Mouse (Mus musculus) embryonic facial prominence, embryonic 14.5 days (tissue): ENCODE measurements around the gene Nsmf. TPM values are rescaled to one million over a fixed set of nuclear protein-coding genes. Genes with fewer than 3 reads are reported as not detected.
A peak's percentile ranks its signal among the peaks of the same experiment; 100 is the strongest.

Experiments
- ATAC-seq: fragments of 200-750 bp; cut with Nextera tagmentation; 2 replicates; pipeline ENCODE4 v1.8.0; 2017; ENCODE audit warnings: low read depth, moderate number of reproducible peaks, moderate TSS enrichment
- DNase-seq: peaks from one replicate; pipeline ENCODE4 v3.0.0-alpha.2; 2015; ENCODE audit warnings: low spot score
- H3K27ac ChIP-seq: fragments of 300-500 bp; sonication (generic); replicated peaks from 2 replicates; pipeline ENCODE4 v1.5.1; 2014; ENCODE audit warnings: low read depth, mild to moderate bottlenecking, low read length, moderate library complexity
- H3K27me3 ChIP-seq: fragments of 300-500 bp; sonication (generic); replicated peaks from 2 replicates; pipeline ENCODE4 v1.6.1; 2014; ENCODE audit warnings: low read length; ENCODE audit not compliant: control insufficient read depth, insufficient read depth
- H3K36me3 ChIP-seq: fragments of 300-500 bp; sonication (generic); 2 replicates; pipeline ENCODE4 v1.6.1; 2014; ENCODE audit warnings: low read length, mixed read lengths; ENCODE audit not compliant: control insufficient read depth, insufficient read depth
- H3K4me1 ChIP-seq: fragments of 300-500 bp; sonication (generic); 2 replicates; pipeline ENCODE4 v1.6.1; 2014; ENCODE audit warnings: antibody characterized with exemption, low read length; ENCODE audit not compliant: control insufficient read depth, insufficient read depth
- H3K4me2 ChIP-seq: fragments of 300-500 bp; sonication (generic); 2 replicates; pipeline ENCODE4 v1.6.1; 2014; ENCODE audit warnings: low read depth, mild to moderate bottlenecking, low read length, moderate library complexity, mixed read lengths
- H3K4me3 ChIP-seq: fragments of 300-500 bp; sonication (generic); 2 replicates; pipeline ENCODE4 v1.5.1; 2014; ENCODE audit warnings: low read depth, mild to moderate bottlenecking, low read length
- H3K9ac ChIP-seq: fragments of 300-500 bp; sonication (generic); 2 replicates; pipeline ENCODE4 v1.6.1; 2014; ENCODE audit warnings: low read depth, mild to moderate bottlenecking, low read length, moderate library complexity, mixed read lengths
- H3K9me3 ChIP-seq: fragments of 300-500 bp; sonication (generic); 2 replicates; pipeline ENCODE4 v1.6.1; 2016; ENCODE audit warnings: low read length; ENCODE audit not compliant: control insufficient read depth
- WGBS: fragments of 180-500 bp; shearing (Covaris S2); extraction: QIAGEN DNeasy Blood & Tissue Kit; methylation state at CpG from one replicate; pipeline ENCODE4 v1.1.7; 2014; 5-methylcytosine and 5-hydroxymethylcytosine counted together
- polyA plus RNA-seq: library from polyadenylated mRNA; unstranded; fragments of >200 nt; fragmentation: Nextera tagmentation; extraction: Ambion mirVana; gene quantifications from 2 replicates; pipeline ENCODE4 v1.2.1, GENCODE M21; 2014

Gene Nsmf
- polyA plus RNA-seq, 1 experiment from 2014 or later, result 55.5 TPM

DNA sequence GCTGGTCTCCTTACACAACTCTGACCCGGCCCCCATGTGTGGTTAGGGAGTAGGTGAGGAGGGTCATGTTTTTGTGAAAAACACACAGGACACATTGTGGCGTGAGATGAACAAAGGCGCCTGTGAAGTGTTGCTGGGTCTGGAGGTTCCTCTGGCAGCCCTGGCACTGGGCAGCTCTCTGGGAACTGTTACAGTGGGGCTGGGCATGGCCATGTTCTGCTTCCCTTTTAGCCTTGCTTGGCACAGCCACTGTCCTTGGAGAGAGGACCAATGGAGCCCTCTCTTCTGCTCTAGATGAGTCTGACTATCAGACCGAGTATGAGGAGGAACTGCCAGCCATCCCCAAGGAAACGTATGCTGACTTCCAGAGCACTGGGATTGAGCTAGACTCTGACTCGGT, 1.1 kb upstream of the Nsmf start:
- peaks cover 12% of the 10 kb centered on the region; the same call in 1 of the 2 replicates for H3K36me3 ChIP-seq
- H3K27ac ChIP-seq, result no peak overlapping the region
- DNase-seq (no peak), ATAC-seq (no peak)
- no peaks in the 10 kb centered on the region for H3K27me3 ChIP-seq
- H3K9ac ChIP-seq, result no peak overlapping the region
- no peak overlapping the region for H3K4me3 ChIP-seq
- no peak overlapping the region for H3K4me2 ChIP-seq
- peaks cover 11% of the 10 kb centered on the region for H3K4me1 ChIP-seq
- 91% methylated on average over 6 of the region's 6 CpGs for WGBS
- H3K9me3 ChIP-seq, result no peaks in the 10 kb centered on the region

DNA sequence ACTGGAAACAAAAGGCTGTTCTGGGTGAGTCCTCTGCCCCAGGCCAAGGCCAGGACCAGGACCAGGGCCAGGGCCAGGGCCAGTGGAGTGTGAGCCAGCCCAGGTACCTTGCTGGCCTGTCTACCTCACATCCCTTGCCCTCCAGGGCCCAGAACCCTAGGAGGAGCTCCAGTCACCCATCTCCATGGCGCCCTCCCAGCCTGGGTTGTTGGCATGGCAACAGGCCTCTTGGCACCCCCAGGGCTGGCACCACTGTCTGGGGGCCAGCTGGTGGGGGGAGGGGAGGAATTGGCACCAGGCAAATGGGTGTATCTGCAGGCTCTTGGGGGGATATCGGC, 882 bp downstream of the Nsmf start:
- H3K27me3 ChIP-seq, result no peaks in the 10 kb centered on the region
- ATAC-seq (peak; percentile 48; the same call in 1 of the 2 replicates), DNase-seq (peak; percentile 22)
- peaks cover 11% of the 10 kb centered on the region for H3K4me1 ChIP-seq
- H3K4me3 ChIP-seq, result peak overlapping the region; percentile 70
- H3K36me3 ChIP-seq, result peaks cover 21% of the 10 kb centered on the region
- H3K9ac ChIP-seq, result peak overlapping the region; percentile 79
- H3K4me2 ChIP-seq, result peak overlapping the region; percentile 74
- whole genome bisulfite sequencing, result 75% methylated on average over 1 of the region's 2 CpGs
- H3K27ac ChIP-seq, result no peak overlapping the region
- no peaks in the 10 kb centered on the region for H3K9me3 ChIP-seq

DNA sequence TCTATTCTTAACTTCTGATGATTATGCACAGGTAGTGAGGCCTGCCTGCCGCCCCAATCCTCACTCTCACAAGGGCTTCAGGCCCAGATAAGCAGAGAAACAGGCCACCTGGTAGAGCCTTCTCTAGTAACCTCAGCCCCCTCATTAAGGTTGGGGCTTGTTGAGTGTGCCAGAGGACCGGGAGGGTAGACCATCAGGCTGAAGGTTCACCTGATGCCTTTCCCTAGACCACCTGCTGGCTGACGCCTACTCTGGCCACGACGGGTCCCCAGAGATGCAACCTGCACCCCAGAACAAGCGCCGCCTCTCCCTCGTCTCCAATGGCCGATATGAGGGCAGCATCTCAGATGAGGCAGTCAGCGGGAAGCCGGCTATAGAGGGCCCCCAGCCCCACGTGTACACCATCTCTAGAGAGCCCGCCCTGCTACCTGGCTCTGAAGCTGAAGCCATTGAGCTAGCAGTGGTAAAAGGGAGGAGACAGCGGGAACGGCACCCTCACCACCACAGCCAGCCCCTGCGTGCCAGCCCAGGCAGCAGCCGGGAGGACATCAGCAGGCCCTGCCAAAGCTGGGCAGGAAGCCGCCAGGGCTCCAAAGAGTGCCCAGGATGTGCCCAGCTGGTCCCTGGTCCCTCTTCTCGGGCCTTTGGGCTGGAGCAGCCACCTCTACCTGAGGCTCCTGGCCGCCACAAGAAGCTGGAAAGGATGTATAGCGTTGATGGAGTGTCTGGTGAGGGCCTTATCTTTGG, 1.4 kb downstream of the Nsmf start:
- Histone ChIP-seq H3K27me3 (no peaks in the 10 kb centered on the region), H3K9ac (peak overlapping the region; percentile 79), H3K4me1 (peaks cover 11% of the 10 kb centered on the region), H3K9me3 (no peaks in the 10 kb centered on the region), H3K4me2 (peak overlapping the region; percentile 74), H3K4me3 (peak overlapping the region; percentile 70), H3K36me3 (peaks cover 27% of the 10 kb centered on the region), H3K27ac (no peak overlapping the region)
- WGBS, result 86% methylated on average over 20 of the region's 21 CpGs
- DNase-seq, result no peak
- no peak for ATAC-seq

DNA sequence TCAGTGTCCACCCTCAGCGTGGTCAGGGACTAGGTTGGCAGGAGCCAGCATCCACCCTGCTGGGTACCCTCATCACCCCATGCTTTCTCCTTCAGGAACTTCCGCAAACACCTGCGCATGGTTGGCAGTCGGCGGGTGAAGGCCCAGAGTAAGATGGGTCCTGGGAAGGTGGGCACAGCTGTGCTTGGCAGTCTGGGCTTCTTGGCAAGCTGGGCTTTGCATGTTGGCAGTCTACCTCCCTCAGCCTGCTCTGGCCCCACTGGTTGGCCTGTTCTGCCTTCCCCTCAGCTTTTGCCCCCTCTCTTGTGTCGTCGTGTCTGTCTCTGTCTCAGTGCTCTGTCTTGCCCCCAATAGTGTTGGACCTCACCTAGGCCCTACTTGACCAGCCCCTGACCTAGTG, 4.8 kb downstream of the Nsmf start:
- no peak for ATAC-seq
- DNase-seq, result no peak
- no peak overlapping the region for H3K4me3 ChIP-seq
- no peak overlapping the region; the same call in 1 of the 2 replicates for H3K9ac ChIP-seq
- H3K27ac ChIP-seq, result no peak overlapping the region
- H3K36me3 ChIP-seq, result peaks cover 47% of the 10 kb centered on the region
- no peak overlapping the region for H3K4me2 ChIP-seq
- WGBS, result 86% methylated on average over 4 of the region's 7 CpGs
- H3K9me3 ChIP-seq, result no peaks in the 10 kb centered on the region
- H3K4me1 ChIP-seq, result peaks cover 11% of the 10 kb centered on the region
- no peaks in the 10 kb centered on the region for H3K27me3 ChIP-seq

DNA sequence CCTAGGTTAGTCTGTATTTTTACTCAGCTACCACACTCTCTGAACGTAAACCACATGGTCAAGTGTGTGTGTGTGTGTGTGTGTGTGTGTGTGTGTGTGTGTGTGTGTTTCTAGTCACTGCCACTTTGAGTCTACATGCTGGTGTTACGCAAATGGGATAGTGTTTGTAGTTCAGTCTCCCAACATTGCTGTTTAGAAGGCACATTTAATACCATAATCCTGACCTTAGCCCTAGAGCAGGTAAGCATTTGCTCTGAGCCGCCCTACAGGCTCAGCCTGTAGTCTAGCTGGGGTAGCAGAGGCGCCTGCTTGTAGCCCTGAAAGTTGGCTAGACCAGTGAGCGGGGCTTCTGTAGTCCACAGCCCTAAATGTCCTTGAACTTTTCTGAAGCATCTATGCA, 9.4 kb downstream of the Nsmf start:
- H3K27me3 ChIP-seq, result no peaks in the 10 kb centered on the region
- H3K36me3 ChIP-seq, result peaks cover 31% of the 10 kb centered on the region
- no peak overlapping the region for H3K4me3 ChIP-seq
- 92% methylated on average over 4 of the region's 5 CpGs for WGBS
- no peak for ATAC-seq
- H3K27ac ChIP-seq, result no peak overlapping the region
- H3K9ac ChIP-seq, result no peak overlapping the region
- H3K9me3 ChIP-seq, result no peaks in the 10 kb centered on the region
- no peak for DNase-seq
- no peaks in the 10 kb centered on the region for H3K4me1 ChIP-seq
- no peak overlapping the region for H3K4me2 ChIP-seq

DNA sequence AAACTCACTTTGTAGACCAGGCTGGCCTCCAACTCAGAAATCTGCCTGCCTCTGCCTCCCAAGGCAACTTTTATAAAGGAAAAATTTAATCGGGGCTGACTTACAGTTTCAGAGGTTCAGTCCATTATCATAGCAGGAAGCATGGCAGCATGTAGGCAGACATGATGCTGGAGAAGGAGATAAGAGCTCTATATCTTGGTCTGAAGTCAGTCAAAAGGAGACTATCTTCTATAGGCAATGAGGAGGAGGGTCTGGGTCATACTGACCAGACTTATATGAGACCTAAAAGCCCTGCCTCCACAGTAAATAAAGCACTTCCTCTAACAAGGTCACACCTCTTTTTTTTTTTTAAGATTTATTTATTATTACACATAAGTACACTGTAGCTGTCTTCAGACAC, 10.1 kb downstream of the Nsmf start:
- H3K27ac ChIP-seq, result no peak overlapping the region
- no peak for ATAC-seq

DNA sequence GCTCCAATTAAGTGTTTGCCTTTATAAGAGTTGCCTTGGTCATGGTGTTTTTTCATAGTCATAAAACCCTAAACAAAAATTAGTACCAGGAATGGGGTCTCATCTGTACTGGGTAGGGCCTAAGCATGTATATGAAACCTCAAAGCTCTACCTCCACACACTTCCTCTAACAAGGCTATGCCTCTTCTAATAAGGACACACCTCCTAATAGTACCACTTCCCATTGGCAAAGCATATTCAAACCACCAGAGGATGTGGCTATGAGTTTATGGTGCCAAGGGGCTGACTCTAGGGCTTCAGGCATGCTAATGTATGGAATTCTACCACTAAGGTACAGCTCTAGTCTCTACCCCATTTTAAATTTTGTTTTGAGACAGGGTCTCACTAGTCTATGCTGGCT, 11.4 kb downstream of the Nsmf start:
- Histone ChIP-seq H3K36me3 (peaks cover 20% of the 10 kb centered on the region), H3K4me3 (no peak overlapping the region), H3K27ac (no peak overlapping the region), H3K4me1 (no peaks in the 10 kb centered on the region), H3K4me2 (no peak overlapping the region), H3K9me3 (no peaks in the 10 kb centered on the region), H3K27me3 (no peaks in the 10 kb centered on the region), H3K9ac (no peak overlapping the region)
- no peak for ATAC-seq
- DNase-seq, result no peak

More for the DNA sequence above, 10.1 kb downstream of the Nsmf start:
- Histone ChIP-seq H3K9ac (no peak overlapping the region), H3K27me3 (no peaks in the 10 kb centered on the region), H3K36me3 (peaks cover 29% of the 10 kb centered on the region), H3K4me3 (no peak overlapping the region), H3K9me3 (no peaks in the 10 kb centered on the region), H3K4me2 (no peak overlapping the region), H3K4me1 (no peaks in the 10 kb centered on the region)
- no peak for DNase-seq
- 95% methylated on average over 1 of the region's 1 CpGs for WGBS

DNA sequence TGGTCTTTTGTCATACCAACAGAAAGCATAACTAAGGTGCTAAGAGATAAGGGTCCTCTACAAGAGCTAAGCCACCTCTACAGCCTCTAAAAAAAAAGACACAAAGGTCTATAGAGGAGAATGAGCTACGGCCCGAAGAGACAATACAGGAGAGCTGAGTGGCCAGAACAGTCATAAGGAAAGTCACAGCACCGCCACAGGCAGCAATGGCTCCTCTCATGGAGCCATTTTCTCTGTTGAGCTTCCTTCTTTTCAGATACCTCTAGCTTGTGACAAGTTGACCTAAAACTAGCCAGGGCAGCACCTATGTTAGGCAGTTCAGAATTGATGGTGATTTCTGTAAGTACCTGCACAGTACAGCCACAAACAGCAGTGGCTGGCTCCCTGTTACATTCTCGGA, 12.4 kb downstream of the Nsmf start:
- no peak overlapping the region for H3K27ac ChIP-seq
- H3K9ac ChIP-seq, result no peak overlapping the region
- no peaks in the 10 kb centered on the region for H3K27me3 ChIP-seq
- no peaks in the 10 kb centered on the region for H3K4me1 ChIP-seq
- ATAC-seq, result no peak
- H3K4me2 ChIP-seq, result no peak overlapping the region
- no peak overlapping the region for H3K4me3 ChIP-seq
- DNase-seq, result no peak
- 70% methylated on average over 4 of the region's 4 CpGs for WGBS
- peaks cover 10% of the 10 kb centered on the region; the same call in 1 of the 2 replicates for H3K36me3 ChIP-seq
- no peaks in the 10 kb centered on the region for H3K9me3 ChIP-seq

DNA sequence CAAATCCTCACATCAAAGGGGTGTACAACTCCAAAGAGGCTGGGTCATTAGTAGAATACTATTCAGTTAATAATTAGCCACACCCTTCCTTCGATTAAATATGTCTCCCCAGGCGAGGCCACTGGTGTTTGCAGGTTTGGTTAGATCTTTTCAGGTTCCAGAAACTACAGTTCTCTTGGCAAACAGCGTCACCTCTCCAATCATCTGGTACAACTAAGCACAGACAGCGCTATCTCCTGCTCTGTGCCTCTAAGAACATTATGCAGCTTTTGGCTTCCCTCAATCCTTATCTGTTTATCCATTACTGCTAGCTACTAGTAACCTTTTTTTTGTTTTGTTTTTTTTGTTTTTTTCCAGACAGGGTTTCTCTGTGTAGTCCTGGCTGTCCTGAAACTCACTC, 15.4 kb downstream of the Nsmf start:
- ATAC-seq (no peak), DNase-seq (no peak)
- Histone ChIP-seq H3K27ac (no peak overlapping the region), H3K4me1 (no peaks in the 10 kb centered on the region), H3K9me3 (no peaks in the 10 kb centered on the region), H3K36me3 (no peaks in the 10 kb centered on the region), H3K9ac (no peak overlapping the region), H3K4me2 (no peak overlapping the region), H3K27me3 (no peaks in the 10 kb centered on the region), H3K4me3 (no peak overlapping the region)
- 80% methylated on average over 4 of the region's 4 CpGs for WGBS
